Mouse (Mus musculus) midbrain, embryonic 15.5 days (tissue): Measurements from ENCODE around the gene Rela. TPM values are rescaled to one million over a fixed set of nuclear protein-coding genes. Genes with fewer than 3 reads are reported as not detected.

Source experiments
- ATAC-seq: fragments of 200-750 bp; cut with Nextera tagmentation; replicated peaks from 2 replicates; pipeline ENCODE4 v1.8.0; 2017; ENCODE audit warnings: moderate TSS enrichment
- H3K27ac ChIP-seq: fragments of 300-500 bp; sonication (generic); 2 replicates; pipeline ENCODE4 v1.5.1; 2015; ENCODE audit warnings: mild to moderate bottlenecking, inconsistent platforms
- H3K27me3 ChIP-seq: fragments of 300-500 bp; sonication (generic); replicated peaks from 2 replicates; pipeline ENCODE4 v1.6.1; 2015; ENCODE audit warnings: inconsistent platforms
- H3K36me3 ChIP-seq: fragments of 300-500 bp; sonication (generic); replicated peaks from 2 replicates; pipeline ENCODE4 v1.6.1; 2015; ENCODE audit warnings: inconsistent platforms
- H3K4me1 ChIP-seq: fragments of 300-500 bp; sonication (generic); 2 replicates; pipeline ENCODE4 v1.6.1; 2015; ENCODE audit warnings: inconsistent platforms
- H3K4me2 ChIP-seq: fragments of 300-500 bp; sonication (generic); 2 replicates; pipeline ENCODE4 v1.6.1; 2015; ENCODE audit warnings: inconsistent platforms, mild to moderate bottlenecking, moderate library complexity
- H3K4me3 ChIP-seq: fragments of 300-500 bp; sonication (generic); 2 replicates; pipeline ENCODE4 v1.5.1; 2015; ENCODE audit warnings: mild to moderate bottlenecking, inconsistent platforms
- H3K9ac ChIP-seq: fragments of 300-500 bp; sonication (generic); 2 replicates; pipeline ENCODE4 v1.6.1; 2015; ENCODE audit warnings: mild to moderate bottlenecking, inconsistent platforms
- H3K9me3 ChIP-seq: fragments of 300-500 bp; sonication (generic); 2 replicates; pipeline ENCODE4 v1.6.1; 2016; ENCODE audit warnings: inconsistent platforms
- WGBS: fragments of 180-500 bp; shearing (Covaris S2); methylation state at CpG from one replicate; pipeline ENCODE4 v1.1.7; 2015; ENCODE audit warnings: mixed read lengths; 5-methylcytosine and 5-hydroxymethylcytosine counted together
- polyA plus RNA-seq: library from polyadenylated mRNA; unstranded; fragments of >200 nt; fragmentation: Nextera tagmentation; extraction: Ambion mirVana; gene quantifications from 2 replicates; pipeline ENCODE4 v1.2.1, GENCODE M21; 2015

Rela gene
- polyA plus RNA-seq, 1 experiment from 2014 or later: 36.9 TPM

DNA sequence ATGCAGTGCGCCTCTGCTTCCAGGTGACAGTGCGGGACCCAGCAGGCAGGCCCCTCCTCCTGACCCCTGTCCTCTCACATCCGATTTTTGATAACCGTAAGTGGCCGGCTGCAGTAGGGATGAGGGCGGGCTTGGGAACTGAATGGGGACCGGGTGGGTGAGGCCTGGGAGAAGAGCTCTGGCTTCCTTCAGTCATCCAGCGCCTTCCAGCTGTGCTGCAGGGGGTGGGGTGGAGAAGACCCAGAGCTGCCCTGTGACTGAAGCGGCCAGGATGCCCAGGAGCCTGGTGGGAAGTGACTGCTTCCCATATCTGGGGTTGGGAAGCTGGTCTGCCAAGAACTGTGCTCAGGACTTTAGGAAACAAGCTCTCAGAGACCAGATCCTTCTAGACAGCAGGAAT lies 3.1 kb downstream of the Rela start:
- no peak for ATAC-seq
- WGBS: 83% methylated on average over 9 of the region's 9 CpGs

DNA sequence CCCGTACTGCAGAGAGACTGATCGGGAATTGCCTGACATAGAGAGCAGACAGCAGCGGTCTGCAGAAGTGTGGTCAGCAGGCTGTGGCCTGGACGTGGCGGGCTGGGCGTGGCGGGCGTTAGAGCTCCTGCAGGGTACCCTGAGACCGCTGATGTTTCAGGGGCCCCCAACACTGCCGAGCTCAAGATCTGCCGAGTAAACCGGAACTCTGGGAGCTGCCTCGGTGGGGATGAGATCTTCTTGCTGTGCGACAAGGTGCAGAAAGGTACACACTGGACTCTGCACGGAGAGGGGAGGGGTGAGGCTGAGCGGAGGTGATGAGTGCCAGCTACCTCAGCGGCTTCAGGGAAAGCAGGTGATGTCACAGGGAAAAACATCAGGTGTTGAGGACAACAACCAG lies 3.7 kb downstream of the Rela start:
- no peak overlapping the region for H3K27ac ChIP-seq
- WGBS: 93% methylated on average over 17 of the region's 17 CpGs

More for the DNA sequence above, 3.1 kb downstream of the Rela start:
- H3K4me3 ChIP-seq: no peak overlapping the region
- H3K36me3 ChIP-seq: peaks cover 51% of the 10 kb centered on the region
- no peak overlapping the region for H3K9ac ChIP-seq
- H3K27me3 ChIP-seq: no peaks in the 10 kb centered on the region
- no peaks in the 10 kb centered on the region for H3K9me3 ChIP-seq
- H3K4me2 ChIP-seq: no peak overlapping the region
- H3K27ac ChIP-seq: no peak overlapping the region
- peaks cover 24% of the 10 kb centered on the region for H3K4me1 ChIP-seq

DNA sequence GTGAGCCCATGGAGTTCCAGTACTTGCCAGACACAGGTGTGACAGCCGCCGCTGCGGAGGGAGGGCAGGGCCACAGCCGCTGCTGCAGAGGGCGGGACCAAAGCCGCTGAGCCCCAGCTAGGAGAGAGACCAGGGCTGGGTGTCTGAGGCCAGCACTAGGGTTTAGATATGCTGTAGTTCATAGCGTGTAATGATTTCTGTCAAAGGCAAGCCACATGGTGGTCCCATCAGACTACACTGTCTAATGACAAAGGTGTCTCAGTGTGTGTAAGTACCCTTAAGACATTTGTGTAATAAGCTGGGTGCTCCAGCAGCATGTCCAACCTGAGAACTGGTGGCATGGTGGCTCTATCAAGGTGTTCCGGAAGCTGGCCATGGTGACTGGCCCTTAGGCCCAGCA lies 4.4 kb downstream of the Rela start:
- no peak overlapping the region for H3K4me3 ChIP-seq
- WGBS: 93% methylated on average over 8 of the region's 8 CpGs

More for the DNA sequence above, 3.7 kb downstream of the Rela start:
- Histone ChIP-seq H3K27me3 (no peaks in the 10 kb centered on the region), H3K9me3 (no peaks in the 10 kb centered on the region), H3K4me1 (peaks cover 24% of the 10 kb centered on the region), H3K4me3 (no peak overlapping the region), H3K4me2 (no peak overlapping the region), H3K9ac (no peak overlapping the region), H3K36me3 (peaks cover 58% of the 10 kb centered on the region)
- no peak for ATAC-seq

GRCm38 (mm10) chr19:5645280-5645679 lies 8.0 kb downstream of the Rela start:
- 97% methylated on average over 9 of the region's 9 CpGs for WGBS
- no peaks in the 10 kb centered on the region for H3K27me3 ChIP-seq
- H3K4me3 ChIP-seq: no peak overlapping the region
- no peak overlapping the region for H3K27ac ChIP-seq
- H3K9me3 ChIP-seq: no peaks in the 10 kb centered on the region
- no peak overlapping the region for H3K9ac ChIP-seq
- H3K36me3 ChIP-seq: peaks cover 69% of the 10 kb centered on the region
- no peak overlapping the region for H3K4me2 ChIP-seq
- peaks cover 14% of the 10 kb centered on the region for H3K4me1 ChIP-seq
- ATAC-seq: no peak

More for the DNA sequence above, 4.4 kb downstream of the Rela start:
- Histone ChIP-seq H3K36me3 (peaks cover 63% of the 10 kb centered on the region), H3K27ac (no peak overlapping the region), H3K27me3 (no peaks in the 10 kb centered on the region), H3K4me1 (peaks cover 18% of the 10 kb centered on the region), H3K9ac (no peak overlapping the region), H3K9me3 (no peaks in the 10 kb centered on the region), H3K4me2 (no peak overlapping the region)
- no peak for ATAC-seq

GRCm38 (mm10) chr19:5646731-5647330 lies 9.5 kb downstream of the Rela start:
- no peak for ATAC-seq
- Histone ChIP-seq H3K4me2 (no peak overlapping the region), H3K9me3 (no peaks in the 10 kb centered on the region), H3K4me3 (no peak overlapping the region), H3K9ac (no peak overlapping the region), H3K27ac (no peak overlapping the region), H3K36me3 (peaks cover 53% of the 10 kb centered on the region), H3K4me1 (peaks cover 14% of the 10 kb centered on the region), H3K27me3 (no peaks in the 10 kb centered on the region)
- 93% methylated on average over 8 of the region's 8 CpGs for WGBS

- Histone ChIP-seq H3K36me3 (peaks cover 45% of the 10 kb centered on the region), H3K27ac (peak overlapping the region; percentile 76), H3K4me1 (peaks cover 14% of the 10 kb centered on the region), H3K9me3 (no peaks in the 10 kb centered on the region), H3K9ac (no peak overlapping the region), H3K4me2 (no peak overlapping the region), H3K4me3 (no peak overlapping the region), H3K27me3 (no peaks in the 10 kb centered on the region)
- ATAC-seq: no peak
- WGBS: 95% methylated on average over 6 of the region's 6 CpGs
Measured at GRCm38 (mm10) chr19:5647791-5648190, 10.5 kb downstream of the Rela start.

DNA sequence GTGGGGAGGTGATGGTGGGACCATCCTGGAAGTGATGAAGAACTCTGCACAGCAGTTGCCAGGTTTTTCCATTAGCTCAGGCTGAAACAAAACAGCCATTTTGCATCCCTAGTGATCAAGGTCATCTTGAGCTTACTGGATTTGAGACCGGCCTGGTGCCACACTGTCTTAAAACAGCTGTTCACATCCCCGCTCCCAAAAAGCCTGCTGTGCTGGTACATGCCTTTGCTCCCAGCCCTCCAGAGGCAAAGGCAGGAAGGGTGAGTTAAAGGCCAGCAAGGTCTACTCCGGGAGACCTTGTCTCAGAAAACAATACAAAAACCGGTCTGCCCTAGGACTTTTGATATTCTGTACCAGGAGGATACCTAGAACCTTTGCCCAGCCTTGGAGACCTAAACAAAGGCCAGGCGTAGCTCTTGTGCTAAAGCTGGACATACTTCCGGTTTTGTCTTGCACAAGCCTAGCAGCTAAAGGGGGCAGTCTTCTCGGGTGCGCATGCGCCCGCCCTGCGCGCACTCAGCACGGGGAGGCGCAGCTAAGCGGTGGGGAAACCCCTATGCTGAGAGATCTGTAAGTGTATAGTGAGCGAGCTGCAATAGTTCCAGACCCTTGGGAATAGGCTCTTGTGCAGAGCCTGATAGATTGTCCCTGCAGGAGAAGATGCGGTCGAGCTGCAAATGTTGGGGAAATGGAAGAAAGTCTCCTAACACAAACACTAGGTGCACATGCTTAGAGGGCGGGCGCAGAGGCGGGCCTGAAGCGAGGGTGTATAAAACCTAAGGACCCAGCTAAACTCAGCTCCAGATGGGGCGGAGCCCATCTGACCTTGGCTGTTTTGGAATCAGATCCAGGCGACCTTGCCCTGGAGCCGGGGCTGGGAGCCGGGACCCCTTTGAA lies 11.4 kb downstream of the Rela start:
- peak overlapping the region; percentile 52 for H3K4me2 ChIP-seq
- peak overlapping the region; percentile 29 for H3K9ac ChIP-seq
- H3K9me3 ChIP-seq: no peaks in the 10 kb centered on the region
- H3K27ac ChIP-seq: peak overlapping the region; percentile 76
- H3K4me1 ChIP-seq: peaks cover 14% of the 10 kb centered on the region
- H3K4me3 ChIP-seq: peak overlapping the region; percentile 23
- H3K36me3 ChIP-seq: peaks cover 39% of the 10 kb centered on the region
- H3K27me3 ChIP-seq: 0 out of 2 replicates have a peak, but pooled peaks cover 4% of the 10 kb centered on the region
- ATAC-seq: peak; percentile 91
- 14% methylated on average over 26 of the region's 26 CpGs for WGBS

GRCm38 (mm10) chr19:5649298-5649741 lies 12.0 kb downstream of the Rela start:
- Histone ChIP-seq H3K4me3 (peak overlapping the region; percentile 23), H3K27ac (peak overlapping the region; percentile 76), H3K9me3 (no peaks in the 10 kb centered on the region), H3K4me2 (peak overlapping the region; percentile 52), H3K36me3 (peaks cover 33% of the 10 kb centered on the region), H3K4me1 (peaks cover 21% of the 10 kb centered on the region), H3K9ac (peak overlapping the region; percentile 29; the same call in 1 of the 2 replicates), H3K27me3 (peaks cover 6% of the 10 kb centered on the region)
- ATAC-seq: peak; percentile 57; the same call in 1 of the 2 replicates
- 74% methylated on average over 6 of the region's 6 CpGs for WGBS

GRCm38 (mm10) chr19:5651502-5652274 lies 14.4 kb downstream of the Rela start:
- Histone ChIP-seq H3K4me1 (peaks cover 30% of the 10 kb centered on the region), H3K4me2 (no peak overlapping the region), H3K27me3 (peaks cover 28% of the 10 kb centered on the region), H3K9me3 (no peaks in the 10 kb centered on the region), H3K4me3 (no peak overlapping the region), H3K9ac (no peak overlapping the region), H3K36me3 (peaks cover 10% of the 10 kb centered on the region), H3K27ac (no peak overlapping the region)
- ATAC-seq: no peak
- 54% methylated on average over 13 of the region's 13 CpGs for WGBS

DNA sequence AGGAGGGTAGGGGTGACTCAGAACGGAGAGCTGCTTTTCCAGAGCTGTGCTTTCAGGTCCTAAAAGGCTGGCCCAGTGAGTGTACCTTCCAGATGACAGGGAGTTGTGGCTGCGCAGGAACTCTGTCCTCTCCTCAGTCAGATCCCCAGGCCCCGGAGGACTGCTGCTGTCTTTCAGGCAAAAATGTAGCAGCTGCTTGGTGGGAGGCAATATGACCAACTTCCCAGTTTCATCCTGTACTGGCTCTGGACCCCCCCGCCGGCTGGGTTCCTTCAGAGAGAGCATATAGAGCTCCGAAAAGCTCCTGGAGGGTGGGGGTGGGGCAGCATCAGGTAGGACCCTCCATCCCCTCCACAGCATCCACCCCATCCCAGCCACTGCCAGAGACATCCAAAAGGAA lies 15.3 kb downstream of the Rela start:
- Histone ChIP-seq H3K9me3 (no peaks in the 10 kb centered on the region), H3K4me1 (peaks cover 30% of the 10 kb centered on the region), H3K27ac (no peak overlapping the region), H3K9ac (no peak overlapping the region), H3K4me3 (no peak overlapping the region), H3K27me3 (peaks cover 28% of the 10 kb centered on the region), H3K36me3 (0 out of 2 replicates have a peak, but pooled peaks cover 3% of the 10 kb centered on the region), H3K4me2 (no peak overlapping the region)
- no peak for ATAC-seq
- WGBS: 83% methylated on average over 6 of the region's 6 CpGs

- peak overlapping the region; percentile 33 for H3K4me3 ChIP-seq
- WGBS: 5% methylated on average over 62 of the region's 62 CpGs
- H3K4me2 ChIP-seq: peak overlapping the region; percentile 52
- peak overlapping the region; percentile 39; the same call in 1 of the 2 replicates for H3K9ac ChIP-seq
- H3K27ac ChIP-seq: no peak overlapping the region
- ATAC-seq: peak; percentile 65
- H3K36me3 ChIP-seq: no peaks in the 10 kb centered on the region
- peaks cover 17% of the 10 kb centered on the region for H3K4me1 ChIP-seq
- H3K9me3 ChIP-seq: no peaks in the 10 kb centered on the region
- H3K27me3 ChIP-seq: peaks cover 28% of the 10 kb centered on the region
Measured at GRCm38 (mm10) chr19:5653969-5654719, 16.9 kb downstream of the Rela start.
